Mouse (Mus musculus): ENCODE results near the gene Kif1a.

Gene Kif1a

DNA sequence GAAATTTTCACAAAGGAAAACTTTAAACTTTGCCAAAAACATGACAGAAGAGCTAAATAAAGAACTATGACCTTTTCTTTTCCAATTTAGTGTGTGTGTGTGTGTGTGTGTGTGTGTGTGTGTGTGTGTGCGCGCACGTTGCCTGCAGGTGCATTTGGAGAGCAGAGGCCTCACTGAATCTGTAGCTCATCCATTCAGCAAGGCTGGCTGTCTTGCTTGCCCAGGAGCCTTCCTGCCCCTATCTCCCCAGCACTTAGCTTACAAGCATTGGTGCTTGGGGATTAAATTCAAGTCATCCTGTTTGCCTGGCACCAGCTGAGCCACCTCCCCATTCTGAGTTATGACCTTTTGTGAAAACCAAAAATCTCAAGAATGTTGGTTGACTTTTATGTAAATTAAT is 9.2 kb downstream of the Kif1a start:
- DNase-seq, result no peak

DNA sequence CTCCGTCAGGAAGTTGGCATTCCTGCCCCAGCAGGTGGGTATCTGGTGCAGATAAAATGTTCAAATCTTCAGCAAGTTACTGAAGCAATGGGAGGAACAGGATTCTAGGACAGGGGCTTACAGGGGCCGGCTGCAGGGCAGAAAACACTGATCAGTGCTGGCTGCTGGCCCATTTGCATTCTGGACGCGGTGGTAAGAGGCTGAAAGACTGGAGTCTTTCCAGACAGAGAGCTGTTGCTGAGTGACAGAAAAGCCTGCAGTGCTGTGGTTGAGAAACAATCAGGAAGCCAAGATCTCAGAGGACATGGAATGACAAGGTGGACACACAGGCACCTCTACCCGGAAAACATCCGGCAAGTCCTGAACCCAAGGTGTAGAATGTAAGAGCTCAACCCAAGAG is 16.6 kb downstream of the Kif1a start:
- DNase-seq, result no peak

DNA sequence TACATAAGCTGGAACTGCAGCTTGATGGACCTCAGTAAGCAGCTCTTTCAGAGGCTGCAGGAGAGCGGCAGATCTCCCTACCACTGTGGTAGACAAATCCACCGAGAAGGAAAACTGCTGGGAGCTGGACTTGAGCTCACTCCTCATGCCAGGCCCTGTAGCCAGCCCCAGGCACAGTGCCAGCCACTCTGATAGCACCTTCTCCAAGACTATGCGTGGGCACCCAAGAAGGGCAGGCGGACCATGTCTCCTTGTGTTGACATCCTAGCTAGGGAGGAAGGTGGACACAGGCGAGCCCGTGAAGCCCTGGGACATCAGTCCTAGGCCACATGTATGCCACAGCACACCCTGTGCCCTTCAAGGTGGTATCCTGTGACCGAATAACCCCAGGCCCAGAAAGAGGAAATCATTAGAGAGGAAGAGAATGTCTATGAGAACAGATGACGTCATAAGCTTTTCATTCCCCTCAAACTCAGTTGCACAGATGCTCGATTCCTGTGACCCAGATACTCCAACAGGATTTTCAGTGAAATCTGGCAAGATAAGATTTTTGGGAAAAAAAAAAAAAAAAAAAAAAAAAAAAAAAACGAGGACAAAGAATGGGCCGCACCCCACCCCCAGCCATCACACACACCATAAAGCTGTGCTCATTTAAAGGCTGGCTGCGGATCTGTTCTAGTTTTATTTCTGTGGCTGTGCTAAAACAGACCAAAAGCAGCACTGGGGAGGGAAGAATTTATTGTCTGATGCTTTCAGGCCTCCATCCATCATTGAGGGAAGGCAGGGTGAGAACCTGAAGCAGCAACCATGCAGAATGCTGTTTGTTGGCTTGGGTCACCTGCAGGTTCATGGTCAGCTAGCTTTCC is 18.1 kb downstream of the Kif1a start:
- no peak for DNase-seq

DNA sequence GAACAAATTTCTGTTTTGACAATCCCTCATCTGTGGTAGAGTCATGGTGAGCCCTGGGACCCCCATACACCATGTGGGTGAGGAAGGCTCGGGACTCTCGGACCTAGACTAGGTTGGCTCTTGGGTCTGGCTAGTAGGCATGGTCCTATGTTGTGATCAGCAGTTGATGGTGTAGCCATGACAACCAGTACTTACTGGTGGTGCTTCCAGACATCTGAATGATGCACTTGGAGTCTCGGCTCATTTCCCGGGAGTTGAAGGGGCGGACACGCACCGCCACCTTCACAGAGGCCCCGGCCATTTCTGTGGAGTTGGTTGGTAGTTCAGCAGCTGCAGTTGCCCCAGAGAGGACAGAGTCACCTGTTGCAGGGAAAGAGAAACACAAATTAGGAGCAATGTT is 19.6 kb downstream of the Kif1a start:
- DNase-seq, result no peak

DNA sequence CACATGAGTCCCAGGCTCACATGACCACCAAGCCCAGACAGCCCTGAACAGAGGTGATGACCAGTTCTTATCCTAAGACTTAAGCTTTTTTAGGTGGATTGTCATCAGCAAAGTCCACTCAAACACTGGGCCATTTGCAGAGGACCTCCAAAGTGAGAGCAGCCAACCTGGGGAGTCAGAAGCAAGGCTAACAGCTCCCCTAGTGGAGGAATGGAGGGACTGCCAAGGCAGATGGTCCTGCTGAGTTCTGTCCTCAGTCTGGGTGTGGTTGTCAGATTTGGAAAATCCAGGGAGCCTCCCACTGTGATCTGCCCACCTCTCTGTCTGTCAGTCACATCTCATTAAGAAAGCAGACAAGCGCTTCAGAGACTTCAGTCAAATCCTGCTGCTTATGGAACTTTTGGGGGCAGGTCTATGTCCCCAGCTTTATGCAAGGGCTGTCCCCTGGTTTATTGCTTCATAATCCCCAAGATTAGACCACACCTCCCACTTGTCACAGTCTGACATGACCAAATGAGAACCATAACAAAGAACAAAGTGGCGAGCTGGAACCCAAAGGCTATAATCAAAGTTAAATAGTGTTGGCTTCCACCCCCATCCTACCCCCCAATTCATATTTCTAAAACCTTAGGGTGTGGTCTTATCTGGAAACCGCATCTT is 20.7 kb downstream of the Kif1a start:
- DNase-seq, result no peak

DNA sequence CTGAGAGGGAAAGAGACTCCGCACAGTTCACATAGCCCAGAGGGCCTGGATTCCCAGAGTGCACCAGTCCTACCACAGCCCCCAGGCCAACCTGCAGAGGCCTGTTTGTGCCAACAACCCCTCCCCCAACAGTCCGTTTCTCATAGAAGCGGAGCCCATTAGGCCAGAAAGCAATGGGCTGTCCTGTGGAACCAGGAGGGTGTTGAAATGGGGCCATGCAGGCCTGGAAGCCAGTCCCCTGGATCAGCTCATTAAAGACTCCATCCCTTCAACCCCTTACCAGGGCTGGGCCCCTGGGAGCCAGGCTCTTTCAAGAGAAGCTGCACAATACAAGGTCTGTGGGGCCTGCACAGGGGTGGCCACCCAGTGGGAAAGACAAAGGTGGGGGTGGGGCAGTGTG is 22.1 kb downstream of the Kif1a start:
- no peak for DNase-seq

DNA sequence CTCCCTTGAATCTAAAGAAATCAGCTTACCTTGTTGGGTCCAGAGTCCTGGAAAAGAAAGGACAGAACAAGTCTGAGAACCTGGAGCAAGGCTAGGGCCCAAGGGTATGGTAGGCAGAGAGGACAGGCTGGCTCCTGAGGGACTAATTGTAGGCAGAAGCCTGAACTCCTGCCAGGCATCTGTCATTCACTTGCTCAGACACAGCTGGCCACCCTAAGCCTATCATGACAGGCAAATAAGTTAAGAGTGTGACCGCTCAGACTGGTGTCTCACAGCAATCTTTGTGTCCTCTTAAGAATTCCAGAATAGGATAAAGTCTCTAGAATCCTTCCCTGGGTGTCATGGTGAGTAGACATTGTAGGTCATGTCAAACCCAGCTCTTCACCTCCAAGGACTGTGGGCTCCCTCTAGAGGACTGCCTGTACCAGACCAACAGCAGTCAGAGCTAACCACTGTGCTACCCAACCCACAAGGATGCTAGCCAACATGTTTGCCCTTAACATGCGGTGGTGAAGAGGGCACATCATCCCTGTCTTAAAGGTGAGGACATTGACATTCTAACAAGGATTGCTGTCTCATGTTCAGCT is 29.4 kb downstream of the Kif1a start:
- no peak for DNase-seq

DNA sequence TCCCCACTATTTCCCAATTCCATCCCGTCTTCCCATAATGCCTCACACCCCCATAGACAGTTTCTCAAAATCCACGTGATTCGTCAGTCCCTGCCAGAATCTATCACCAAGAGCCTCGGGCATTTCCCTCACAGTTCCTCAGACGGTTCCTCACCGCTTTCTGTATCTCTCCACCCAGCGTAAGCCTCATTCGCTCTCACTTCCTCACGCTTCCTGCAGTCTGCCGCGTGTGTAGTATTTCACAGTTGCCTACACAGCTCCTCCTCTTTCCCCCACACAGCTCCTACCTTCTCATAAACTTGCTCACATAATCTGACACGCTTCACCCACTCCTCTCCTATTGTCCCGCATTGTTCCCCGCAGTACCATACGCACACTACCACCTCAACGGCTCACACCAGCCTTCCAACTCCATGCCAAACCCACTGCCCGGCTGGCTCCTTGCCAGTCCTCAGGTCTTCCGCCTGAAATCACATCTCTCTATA is 30.2 kb downstream of the Kif1a start:
- no peak for DNase-seq

DNA sequence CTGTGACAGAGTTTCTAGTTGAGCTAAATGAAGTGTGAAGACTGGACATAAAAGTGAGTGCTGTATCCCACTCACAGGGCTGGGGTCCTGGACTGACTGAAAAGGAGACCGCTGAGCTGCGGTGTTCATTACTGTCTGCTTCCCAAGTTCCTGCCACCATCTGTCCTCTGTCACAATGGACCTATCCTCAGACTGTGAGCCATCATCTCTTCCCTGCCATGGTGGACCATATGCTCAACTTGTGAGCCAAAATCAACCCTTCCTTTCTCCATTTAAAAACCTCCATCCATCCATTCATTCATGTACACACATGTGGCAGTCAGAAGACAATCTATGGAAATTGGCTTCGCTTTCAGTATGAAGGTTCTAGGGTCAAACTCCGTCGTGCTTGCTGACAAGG is 30.9 kb downstream of the Kif1a start:
- DNase-seq, result no peak

DNA sequence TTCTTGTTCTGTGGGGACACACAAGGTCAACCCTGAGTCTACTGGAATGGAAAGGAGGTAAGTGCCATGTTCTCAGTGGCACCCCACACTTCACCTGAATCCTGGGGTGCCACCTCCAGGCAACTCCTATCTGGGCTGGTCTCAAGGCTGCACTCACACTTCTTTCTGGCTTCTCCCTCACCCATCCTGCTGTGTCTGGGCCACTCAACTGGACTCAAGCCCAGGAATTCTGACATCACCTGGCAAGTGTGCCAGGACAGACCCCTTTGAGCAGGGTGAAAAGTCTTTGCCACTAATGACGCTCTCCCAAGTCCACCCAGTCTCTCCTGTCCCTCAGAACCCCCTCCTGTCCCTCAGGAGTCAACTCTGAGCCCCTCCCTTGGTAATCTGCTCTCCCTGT is 33.2 kb downstream of the Kif1a start:
- no peak for DNase-seq

DNA sequence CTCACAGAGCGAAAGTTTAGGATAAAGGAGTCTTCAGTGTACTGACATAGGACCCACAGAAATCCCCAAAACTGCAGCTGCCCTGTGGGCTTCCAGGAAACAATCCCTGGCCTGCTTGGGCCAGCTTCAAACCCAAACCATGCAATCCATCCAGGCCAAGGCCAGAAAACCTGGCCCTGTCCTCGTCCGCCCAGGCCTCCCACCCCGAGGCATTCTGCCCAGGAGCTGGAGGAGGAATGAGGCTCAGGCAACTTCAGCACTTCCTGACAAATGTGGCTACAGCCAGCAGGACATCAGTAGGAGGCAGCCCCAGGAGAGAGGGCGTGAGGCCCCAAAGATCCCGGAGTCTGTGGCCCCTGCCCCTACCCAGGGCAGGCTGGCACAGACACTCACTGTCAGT is 36.1 kb downstream of the Kif1a start:
- DNase-seq, result no peak

DNA sequence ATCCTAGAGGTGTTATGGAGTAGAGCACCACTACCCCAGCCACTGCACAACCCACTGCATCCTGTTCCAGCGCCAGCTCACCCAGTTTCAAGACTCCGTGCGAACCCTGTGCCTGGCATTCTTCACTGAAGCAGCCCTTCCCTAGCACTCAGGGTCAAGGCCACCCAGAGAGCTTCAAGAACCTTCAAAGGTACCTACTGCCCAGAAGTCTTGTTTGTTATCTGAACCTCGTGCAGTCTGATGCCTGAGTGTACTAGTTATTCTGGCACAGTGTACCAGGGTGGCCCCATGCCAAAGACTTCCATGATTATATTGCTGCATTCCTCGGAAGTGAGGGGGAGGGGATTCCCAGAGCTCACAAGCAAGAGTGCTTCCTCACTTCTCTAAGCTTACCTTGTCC is 38.1 kb downstream of the Kif1a start:
- DNase-seq, result no peak

DNA sequence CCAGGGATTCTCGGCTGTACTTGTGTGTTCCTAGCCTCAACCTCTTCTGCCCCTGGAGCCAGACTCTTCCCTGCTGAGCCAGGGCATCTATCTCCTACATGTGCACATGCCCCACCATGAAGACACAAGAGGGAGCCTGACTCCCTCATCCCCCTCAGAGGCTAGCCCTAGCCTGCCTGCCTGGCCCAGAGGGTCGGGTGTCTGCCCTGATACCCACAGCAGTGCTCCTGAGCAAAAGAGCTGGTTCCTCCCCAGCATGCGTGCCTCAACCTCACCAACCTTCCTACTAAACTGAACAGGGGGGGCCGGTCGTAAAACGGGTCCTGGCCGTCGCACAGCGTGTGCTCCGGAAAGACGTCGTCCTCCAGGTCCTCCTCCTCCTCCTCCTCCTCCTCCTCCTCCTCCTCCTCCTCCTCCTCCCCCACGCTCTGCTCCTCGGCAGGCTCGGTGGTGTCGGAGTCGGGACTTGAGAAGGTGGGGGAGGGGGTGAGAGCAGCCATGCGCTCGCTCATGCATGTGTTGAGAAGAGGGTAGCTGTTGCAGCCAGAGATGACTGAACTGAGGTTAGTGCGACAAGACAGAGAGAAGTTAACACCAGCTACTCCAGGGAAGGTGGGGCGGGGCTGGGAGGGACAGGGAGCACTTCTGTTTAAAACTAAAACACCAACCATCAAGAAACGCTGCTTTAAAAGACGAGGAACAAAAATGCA is 50.5 kb downstream of the Kif1a start:
- DNase-seq, result no peak

DNA sequence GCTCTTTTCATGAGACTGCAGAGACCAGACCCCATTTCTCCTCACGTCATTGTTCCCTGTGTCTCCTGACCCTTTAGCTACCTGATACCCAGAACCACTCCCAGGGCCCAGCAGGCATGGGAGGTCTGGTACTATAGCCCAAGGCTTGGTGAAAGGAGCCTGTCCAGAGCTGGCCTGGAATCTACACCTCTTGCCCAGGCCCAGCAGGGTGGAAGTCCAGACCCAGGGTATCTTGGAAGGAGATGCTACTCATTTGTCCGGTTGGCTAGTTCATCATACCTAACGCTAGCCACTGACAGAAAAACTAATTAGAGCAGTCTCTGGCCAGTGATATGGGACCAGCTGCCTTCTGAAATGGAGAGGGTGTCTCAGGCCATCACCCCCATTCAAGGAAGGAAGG is 51.7 kb downstream of the Kif1a start:
- no peak for DNase-seq

DNA sequence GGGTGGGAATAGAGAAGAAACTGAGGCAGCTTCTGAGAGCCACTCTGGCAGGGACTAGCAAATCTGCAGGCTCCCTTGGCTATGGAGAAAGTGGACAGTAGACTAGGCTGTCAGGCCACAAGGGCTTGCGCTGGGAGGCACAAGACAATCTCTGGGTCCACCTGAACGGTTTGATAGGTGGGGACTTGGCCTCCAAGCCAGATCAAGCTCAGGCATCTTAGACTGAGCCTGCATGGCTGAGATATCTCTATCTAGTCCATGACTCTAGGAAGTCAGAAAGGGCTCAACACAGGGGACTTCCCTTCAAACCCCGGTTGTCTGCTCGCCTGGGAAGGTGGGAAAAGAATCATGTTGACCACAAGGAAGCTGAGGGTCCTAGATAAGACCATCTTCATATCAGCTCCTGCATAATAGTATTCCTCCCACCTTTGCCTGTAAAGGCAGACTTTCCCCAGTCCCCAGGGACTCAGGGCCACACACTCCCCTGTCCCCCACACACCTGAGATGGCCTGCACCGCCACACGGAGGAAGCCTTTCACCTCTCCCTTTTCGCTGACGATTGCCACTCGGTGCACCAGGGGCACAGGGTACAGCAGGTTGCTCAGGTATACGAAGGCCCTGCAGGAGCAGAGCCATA is 55.5 kb downstream of the Kif1a start:
- no peak for DNase-seq

DNA sequence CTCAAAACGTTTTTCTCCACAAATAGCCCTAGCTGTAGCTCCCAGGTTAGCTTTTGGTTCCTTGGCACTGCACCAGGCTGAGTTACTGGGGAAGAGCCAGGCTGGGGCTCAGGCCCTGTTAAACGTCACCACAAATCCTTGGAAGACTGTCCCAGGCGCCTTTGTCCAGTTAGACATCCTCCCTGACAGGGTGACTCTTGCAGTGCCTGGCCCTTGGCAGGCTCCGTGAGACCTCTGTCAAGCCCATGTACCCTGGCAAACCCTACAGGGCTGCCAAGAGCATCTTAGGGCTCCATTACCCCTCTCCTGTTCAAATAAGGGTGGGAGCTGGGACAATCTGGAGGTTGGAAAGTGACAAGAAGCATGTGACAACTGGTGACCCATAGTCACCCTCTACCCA is 65.8 kb downstream of the Kif1a start:
- DNase-seq, result no peak

DNA sequence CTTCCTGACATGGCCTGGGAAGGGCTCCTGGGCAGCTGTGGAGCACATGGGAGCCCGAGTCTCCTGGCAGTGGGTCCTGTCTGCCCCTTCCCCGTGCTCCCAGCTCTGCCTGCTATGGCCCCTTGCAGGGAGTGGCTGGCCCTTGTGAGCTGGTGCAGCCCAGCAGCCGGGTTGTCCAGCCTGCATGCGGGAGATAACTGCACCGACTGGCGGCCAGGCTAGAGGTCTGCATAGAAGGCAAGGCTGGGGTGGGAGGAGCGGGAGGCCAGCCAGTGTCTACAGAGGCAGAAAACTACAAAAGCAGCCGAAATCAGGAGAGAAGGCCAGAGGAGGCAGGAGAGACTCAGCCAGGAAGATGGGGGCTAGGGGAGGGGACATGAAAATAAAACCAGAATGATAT is 67.8 kb downstream of the Kif1a start:
- DNase-seq, result no peak

DNA sequence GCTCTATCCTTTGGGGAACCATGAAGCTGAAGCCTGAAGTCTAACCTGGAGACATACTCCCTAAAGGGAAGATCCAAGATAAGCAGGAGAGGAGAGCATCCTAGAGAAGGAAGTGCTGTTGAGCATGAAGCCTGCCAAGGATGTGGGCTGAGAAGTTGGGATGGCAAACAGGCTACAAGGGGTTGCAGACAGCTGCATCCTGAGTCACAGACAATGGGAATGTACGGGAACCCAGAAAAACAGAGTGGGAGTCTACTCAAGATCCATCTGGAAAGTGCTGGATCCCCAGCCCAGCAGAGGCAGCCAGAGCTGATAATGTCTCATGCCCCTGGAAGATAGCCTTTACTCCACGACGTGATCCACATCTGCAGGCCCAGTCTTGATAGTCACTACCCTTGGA is 70.6 kb downstream of the Kif1a start:
- DNase-seq, result no peak

DNA sequence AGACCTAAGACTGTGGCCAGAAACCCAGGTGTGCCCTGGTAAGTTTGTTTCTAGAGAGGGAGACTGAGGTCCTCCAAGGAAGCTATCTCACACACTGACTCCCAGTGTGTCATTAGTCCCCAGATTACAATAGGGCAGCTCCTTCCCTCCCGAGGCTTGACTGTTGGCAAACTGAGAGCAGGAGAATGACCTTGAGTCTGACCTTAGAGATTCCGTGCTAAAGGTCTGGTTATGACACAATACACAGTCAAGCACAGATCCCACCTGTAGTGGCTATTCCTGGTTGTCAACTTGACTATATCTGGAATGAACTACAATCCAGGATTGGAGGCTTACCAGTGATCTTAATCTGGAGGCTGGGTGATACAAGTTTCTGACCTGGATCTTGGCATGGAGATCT is 71.7 kb downstream of the Kif1a start:
- DNase-seq, result no peak

DNA sequence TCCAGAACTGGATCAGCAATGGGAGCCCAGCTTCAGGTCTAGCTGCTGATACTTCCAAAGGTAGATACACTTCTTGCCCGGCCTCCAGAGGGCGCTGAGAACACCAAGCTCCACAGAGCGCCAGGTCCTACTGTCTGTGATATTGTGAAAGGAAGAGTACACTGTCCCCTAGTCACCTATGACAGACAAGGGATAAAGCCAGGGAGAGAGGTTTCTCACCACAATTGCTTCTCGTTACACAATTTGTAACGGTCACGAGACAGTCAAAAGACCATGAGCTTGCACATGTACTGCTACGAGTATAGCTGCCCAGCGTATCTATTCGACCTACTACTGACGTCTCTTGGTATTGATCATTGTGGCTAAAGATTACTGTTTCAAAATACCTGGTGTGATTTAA is 72.4 kb downstream of the Kif1a start:
- no peak for DNase-seq

DNA sequence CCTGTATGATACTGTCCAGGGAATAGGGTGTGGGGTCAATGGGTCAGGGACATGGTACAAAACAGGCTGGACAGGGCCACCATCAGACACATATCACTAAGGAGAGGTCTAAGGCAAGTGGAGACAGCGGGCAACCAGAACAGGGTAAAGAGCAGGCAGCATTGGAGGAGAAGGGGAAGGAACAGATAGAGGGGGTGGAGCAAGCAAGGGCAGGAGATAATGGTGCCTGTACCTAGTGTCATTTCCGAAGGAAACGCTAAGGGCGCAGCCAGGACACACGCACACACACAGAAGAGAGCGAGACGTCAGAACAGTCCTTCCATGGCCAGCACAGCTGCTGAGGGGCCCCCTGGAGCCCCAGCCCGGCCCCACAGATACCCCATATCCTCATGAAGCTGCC is 75.2 kb downstream of the Kif1a start:
- DNase-seq, result no peak

DNA sequence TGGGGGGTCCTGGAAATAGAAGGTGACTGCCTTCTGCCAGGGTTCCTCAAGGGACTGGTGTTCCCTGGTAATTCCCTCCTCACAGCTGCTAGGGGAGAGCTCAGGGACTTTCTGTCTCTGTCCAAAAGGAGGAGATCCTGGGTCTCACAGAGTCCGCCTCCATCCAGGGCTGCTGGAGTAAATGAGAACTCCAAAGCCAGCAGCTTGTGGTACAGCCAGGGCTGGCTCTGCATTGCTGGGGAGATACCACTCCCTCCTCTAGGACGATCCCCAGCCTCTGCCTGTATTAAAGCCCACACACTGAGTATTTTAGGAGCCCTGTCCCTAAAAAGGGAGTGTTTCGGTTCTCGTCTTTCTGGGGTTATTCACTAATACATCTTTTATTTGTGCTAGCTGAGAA is 81.1 kb downstream of the Kif1a start:
- no peak for DNase-seq

DNA sequence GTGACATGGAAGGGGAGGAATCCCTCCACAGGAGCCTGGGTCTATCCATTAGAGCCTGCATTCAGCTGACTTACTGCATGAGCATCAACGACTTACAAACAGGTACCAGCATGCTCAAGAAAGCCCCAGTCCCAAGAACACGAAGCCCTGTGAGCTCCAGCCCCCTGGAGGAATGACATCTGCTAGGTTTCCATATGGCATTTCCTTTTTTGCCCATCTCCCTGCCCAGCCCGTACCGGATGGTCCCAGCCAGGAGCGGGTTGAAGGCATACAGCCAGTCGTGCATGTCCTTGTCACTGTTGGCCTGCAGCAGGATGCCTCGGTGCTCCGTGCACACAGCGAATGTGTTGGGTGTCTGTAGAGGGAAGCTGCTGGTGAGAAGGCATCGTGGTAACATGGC is 83.0 kb downstream of the Kif1a start:
- no peak for DNase-seq

All from thymus, adult 18-20 months (tissue).